Mouse (Mus musculus): Measurements from ENCODE around the gene Fhad1.

Gene Fhad1

DNA sequence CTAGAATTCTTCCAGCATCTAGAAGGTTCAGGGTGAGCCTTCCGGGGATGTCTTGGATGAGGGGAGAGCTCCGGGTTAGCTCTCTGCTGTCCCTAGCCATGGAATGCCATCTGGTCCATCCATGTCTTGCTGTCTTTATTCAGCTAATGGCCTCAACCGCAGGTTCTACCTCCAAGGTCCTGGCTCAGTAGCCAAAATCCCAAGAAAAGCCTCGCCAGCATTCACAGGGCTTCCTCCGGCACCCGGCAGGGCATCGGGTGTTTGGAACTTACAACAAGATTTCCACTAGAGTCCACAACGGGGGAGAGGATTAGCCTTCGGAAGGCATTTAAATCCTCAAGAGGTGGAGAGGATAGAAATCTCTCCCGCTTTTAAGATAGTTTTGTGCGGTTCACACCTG, 84.9 kb downstream of the Fhad1 start:
- DNase-seq (ENCODE audit: low spot score) = no peak

- DNase-seq (ENCODE audit: low spot score) = peak; percentile 23
Observed at GRCm38 (mm10) chr4:141928881-141929281, 86.0 kb downstream of the Fhad1 start.

GRCm38 (mm10) chr4:141925781-141926345, 89.0 kb downstream of the Fhad1 start:
- DNase-seq (ENCODE audit: low spot score) = no peak

GRCm38 (mm10) chr4:141923961-141924360, 90.9 kb downstream of the Fhad1 start:
- no peak for DNase-seq (ENCODE audit: low spot score)

GRCm38 (mm10) chr4:141920391-141920790, 94.5 kb downstream of the Fhad1 start:
- no peak for DNase-seq (ENCODE audit: low spot score)

DNA sequence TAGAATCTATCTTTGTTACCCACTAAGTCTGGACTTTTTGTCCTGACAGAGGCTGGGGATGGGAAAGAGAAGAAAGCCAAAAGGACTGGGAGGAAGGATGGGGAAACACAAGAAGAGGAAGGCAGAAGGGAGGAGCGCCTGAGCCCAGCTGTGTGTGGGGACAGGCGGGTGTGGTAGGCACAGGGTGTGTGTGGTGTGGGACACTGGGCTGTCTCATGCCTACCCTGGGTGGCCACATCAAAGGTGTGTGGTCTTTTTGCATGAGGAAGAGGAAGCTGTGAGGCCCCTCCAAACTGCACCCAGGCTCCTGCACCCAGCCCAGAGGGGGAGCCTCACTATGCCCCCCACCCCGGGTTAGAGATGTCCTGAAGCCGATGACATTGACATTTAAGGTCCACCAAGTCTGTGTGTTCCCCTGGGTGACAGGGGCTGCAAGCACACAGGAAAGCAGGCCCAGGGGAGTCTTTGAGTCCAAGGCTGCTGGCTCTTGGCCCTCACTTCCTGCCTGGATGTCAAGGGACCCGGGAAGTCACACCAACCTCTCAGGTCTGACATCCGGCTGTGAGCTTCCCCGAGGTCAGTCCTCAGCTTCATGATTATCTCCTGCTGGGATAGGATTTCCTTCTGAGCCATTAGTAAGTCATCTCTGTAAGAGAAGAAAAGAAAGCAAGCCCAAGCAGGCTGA, 97.0 kb downstream of the Fhad1 start:
- DNase-seq (ENCODE audit: low spot score) = no peak

- peak; percentile 46 for DNase-seq (ENCODE audit: low spot score)
Observed at GRCm38 (mm10) chr4:141914040-141914439, 100.8 kb downstream of the Fhad1 start.

DNA sequence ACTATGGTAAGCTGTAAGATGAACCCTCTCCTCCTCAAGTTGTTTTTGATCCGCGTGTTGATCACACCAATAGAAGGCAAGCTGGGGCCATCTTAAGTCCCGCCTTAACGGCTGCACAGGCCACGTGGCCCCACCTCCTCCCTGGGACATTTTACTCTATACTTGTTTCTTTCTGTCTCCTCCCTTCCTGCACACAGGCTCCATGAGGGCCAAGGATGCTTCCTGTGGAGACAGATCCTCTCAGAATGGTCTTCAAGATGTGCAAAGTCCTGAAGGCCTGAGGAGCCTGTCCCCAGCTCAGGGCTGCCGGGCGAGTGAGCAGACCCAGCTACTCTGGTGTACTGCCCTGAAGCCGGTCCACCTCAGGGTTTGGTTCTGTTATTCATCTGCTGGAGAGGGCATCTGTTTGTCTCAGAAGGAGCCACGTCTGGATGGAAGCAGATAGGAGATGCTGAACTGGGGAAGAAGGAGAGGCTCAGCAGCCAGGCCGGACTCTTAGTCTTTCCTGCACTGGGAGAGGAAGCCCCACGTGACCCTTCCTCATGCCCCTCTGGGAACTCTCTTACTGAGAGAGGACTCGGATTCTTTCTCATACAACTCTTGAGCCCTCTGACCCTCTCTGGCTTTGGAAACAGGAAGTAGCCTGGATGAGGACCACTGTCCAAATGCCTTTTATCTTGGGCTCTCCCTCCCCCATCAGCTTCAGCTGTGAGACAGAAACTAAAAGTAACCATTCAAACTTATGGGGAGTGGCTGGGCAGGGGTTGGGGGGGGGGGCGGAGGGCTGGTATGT, 101.5 kb downstream of the Fhad1 start:
- DNase-seq (ENCODE audit: low spot score) = no peak

DNA sequence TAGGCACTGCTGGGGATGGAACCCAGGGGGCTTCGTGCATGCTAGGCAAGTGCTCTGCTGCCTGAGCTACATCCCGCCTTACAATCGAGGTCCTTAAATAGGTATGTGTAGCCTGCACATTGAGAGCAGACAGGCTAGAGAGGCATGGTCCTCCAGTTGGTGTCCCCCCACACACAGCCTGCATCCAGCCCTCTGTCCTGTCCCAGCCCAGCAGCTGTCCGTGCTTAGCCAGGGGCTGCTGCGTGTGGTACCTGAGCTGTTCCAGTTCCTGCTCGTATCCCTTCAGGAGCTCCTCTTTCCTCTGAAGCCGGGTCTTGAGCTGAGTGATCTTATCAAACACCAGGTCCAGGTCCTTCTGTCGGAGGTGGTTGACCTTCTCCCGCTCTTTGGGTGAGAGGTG, 110.2 kb downstream of the Fhad1 start:
- DNase-seq (ENCODE audit: low spot score) = no peak

- no peak for DNase-seq (ENCODE audit: low spot score)
Observed at GRCm38 (mm10) chr4:141902479-141902858, 112.4 kb downstream of the Fhad1 start.

DNA sequence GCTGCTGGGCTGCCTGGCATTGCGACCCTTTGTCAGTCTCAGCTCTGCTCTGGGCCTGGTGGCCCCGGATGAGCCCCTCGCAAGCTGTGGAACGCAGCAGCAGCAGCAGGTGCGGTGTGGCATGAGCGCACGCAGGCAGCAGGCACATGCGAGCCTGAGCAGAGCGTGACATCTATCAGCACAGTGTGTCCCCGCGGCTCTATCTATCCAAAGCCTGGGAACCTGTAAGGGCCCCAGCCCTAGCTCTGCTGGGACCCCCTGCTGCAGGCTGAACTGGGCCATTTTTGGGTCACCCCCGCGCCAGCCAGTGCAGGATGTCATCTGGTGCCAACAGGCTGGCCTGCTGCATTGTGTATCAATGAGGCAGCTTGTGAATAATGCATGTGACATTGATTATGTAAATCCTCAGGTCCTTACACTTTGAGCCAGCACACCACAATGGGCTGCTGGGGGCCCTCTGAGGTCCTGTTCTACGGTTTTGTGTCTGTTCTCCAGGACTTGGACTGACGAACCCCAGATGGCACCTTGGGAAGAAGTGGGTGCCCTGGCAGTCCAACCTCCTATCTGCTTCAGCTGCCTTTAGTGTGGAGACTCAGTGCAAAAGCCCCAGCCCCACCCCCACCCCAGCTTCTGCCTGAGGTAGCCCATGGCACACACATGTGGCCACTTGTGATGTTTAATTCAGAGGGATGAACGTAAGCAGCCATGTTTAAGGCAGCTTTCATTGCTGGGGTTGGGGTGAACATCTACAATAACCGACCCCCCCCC, 113.0 kb downstream of the Fhad1 start:
- no peak for DNase-seq (ENCODE audit: low spot score)

GRCm38 (mm10) chr4:141900421-141900820, 114.5 kb downstream of the Fhad1 start:
- DNase-seq (ENCODE audit: low spot score) = no peak

DNA sequence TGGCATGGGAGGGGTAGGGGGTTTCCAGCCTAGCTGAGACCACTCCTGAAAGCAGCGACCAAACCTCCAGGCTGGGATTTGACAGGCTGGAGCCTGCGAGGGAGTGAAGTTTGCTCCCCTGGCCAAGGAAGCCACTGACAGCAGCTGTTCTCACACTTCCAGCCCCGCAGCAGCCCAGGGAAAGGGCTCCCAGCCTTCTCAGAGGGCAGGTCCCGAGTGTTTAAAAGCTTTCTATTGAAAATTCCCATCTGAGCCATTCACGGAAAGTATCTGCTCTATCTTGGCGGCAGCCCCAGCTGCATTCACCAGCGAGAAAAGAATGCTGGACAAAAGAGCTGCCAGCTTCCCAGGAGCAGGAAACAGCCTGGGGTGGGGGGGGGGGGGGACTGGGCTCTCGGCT, 114.9 kb downstream of the Fhad1 start:
- DNase-seq (ENCODE audit: low spot score) = peak; percentile 17

GRCm38 (mm10) chr4:141898905-141899304, 116.0 kb downstream of the Fhad1 start:
- no peak for DNase-seq (ENCODE audit: low spot score)

DNA sequence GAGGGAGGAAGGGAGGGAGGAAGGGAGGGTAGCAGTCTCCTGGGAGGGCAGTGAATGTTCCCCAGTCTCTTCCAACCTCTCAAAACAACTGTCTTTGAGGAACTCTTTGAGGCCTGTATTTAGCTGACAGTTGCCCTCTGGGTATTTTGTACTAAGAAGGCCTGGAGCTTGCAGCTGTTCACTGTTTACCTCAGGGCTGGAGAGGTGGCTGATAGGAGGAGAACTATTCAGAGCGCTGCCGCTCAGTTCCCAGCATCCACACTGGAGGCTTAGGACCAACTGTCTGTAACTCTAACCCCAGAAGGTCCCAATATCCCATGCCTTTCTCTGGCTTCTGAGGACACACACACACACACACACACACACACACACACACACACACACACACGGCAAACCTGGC, 117.0 kb downstream of the Fhad1 start:
- DNase-seq (ENCODE audit: low spot score) = no peak

DNA sequence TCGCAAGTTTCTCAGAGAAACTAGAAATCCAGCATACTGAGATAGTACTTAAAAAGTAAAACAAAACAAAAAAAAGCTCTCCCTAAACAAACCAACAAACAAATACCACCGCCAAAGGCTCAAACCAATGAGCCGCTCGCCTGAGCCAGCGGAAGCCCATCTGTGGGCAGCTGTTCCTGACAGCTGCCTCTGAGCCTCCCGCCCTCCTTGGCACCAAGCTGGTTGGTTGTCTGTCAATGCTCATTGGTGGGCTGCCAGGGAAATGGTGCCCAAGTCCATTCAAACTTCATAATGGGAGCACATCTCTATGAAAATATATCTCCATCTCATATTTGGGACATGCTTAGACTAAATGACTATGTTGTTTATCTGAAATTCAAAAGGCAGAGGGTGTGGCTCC, 117.7 kb downstream of the Fhad1 start:
- DNase-seq (ENCODE audit: low spot score) = no peak

GRCm38 (mm10) chr4:141895772-141896171, 119.1 kb downstream of the Fhad1 start:
- no peak for DNase-seq (ENCODE audit: low spot score)

GRCm38 (mm10) chr4:141893157-141893784, 121.6 kb downstream of the Fhad1 start:
- DNase-seq (ENCODE audit: low spot score) = no peak

- DNase-seq (ENCODE audit: low spot score) = no peak
Observed at GRCm38 (mm10) chr4:141886385-141886968, 128.4 kb downstream of the Fhad1 start.

GRCm38 (mm10) chr4:141885451-141885850, 129.4 kb downstream of the Fhad1 start:
- DNase-seq (ENCODE audit: low spot score) = no peak

GRCm38 (mm10) chr4:141882858-141883257, 132.0 kb downstream of the Fhad1 start:
- no peak for DNase-seq (ENCODE audit: low spot score)

GRCm38 (mm10) chr4:141881950-141882349, 132.9 kb downstream of the Fhad1 start:
- no peak for DNase-seq (ENCODE audit: low spot score)
